Mouse (Mus musculus) kidney, embryonic 16.5 days (tissue): ENCODE measurements at regions not wholly inside any gene's neighbourhood (a gene's known extent, or its start where the extent isn't known, plus 50 kb on each side); places are given as distances from the start of the nearest gene placed in this dataset.

Source experiments
- ATAC-seq: fragments of 200-750 bp; cut with Nextera tagmentation; 2 replicates; pipeline ENCODE4 v1.8.0; 2017; ENCODE audit warnings: moderate TSS enrichment; ENCODE audit not compliant: low FRiP score, low TSS enrichment
- H3K27ac ChIP-seq: fragments of 300-500 bp; sonication (generic); 2 replicates; pipeline ENCODE4 v1.5.1; 2014; ENCODE audit warnings: low read length
- H3K27me3 ChIP-seq: fragments of 300-500 bp; sonication (generic); 2 replicates; pipeline ENCODE4 v1.6.1; 2014; ENCODE audit warnings: low read length, control low read depth, mixed read lengths; ENCODE audit not compliant: insufficient read depth
- H3K36me3 ChIP-seq: fragments of 300-500 bp; sonication (generic); 2 replicates; pipeline ENCODE4 v1.6.1; 2014; ENCODE audit warnings: low read length, control low read depth, mixed read lengths; ENCODE audit not compliant: insufficient read depth
- H3K4me1 ChIP-seq: fragments of 300-500 bp; sonication (generic); 2 replicates; pipeline ENCODE4 v1.6.1; 2014; ENCODE audit warnings: low read length, control low read depth, mixed read lengths; ENCODE audit not compliant: insufficient read depth
- H3K4me2 ChIP-seq: fragments of 300-500 bp; sonication (generic); replicated peaks from 2 replicates; pipeline ENCODE4 v1.6.1; 2014; ENCODE audit warnings: low read depth, low read length
- H3K4me3 ChIP-seq: fragments of 300-500 bp; sonication (generic); 2 replicates; pipeline ENCODE4 v1.5.1; 2014; ENCODE audit warnings: mild to moderate bottlenecking, low read length
- H3K9ac ChIP-seq: fragments of 300-500 bp; sonication (generic); replicated peaks from 2 replicates; pipeline ENCODE4 v1.6.1; 2014; ENCODE audit warnings: low read length
- H3K9me3 ChIP-seq: fragments of 300-500 bp; sonication (generic); 2 replicates; pipeline ENCODE4 v1.6.1; 2016; ENCODE audit warnings: low read length, control low read depth
- WGBS: fragments of 180-500 bp; shearing (Covaris S2); extraction: QIAGEN DNeasy Blood & Tissue Kit; methylation state at CpG from one replicate; pipeline ENCODE4 v1.1.7; 2014; 5-methylcytosine and 5-hydroxymethylcytosine counted together

GRCm38 (mm10) chr15:60762071-60762470, 91.5 kb downstream of the Fam84b start:
- 60% methylated on average over 2 of the region's 2 CpGs for WGBS

GRCm38 (mm10) chr15:60760015-60760437, 93.6 kb downstream of the Fam84b start:
- H3K4me3 ChIP-seq, result no peak overlapping the region
- ATAC-seq, result peak; percentile 85
- no peak overlapping the region for H3K27ac ChIP-seq
- H3K27me3 ChIP-seq, result no peaks in the 10 kb centered on the region
- no peak overlapping the region for H3K9ac ChIP-seq
- H3K9me3 ChIP-seq, result no peaks in the 10 kb centered on the region
- no peaks in the 10 kb centered on the region for H3K4me1 ChIP-seq
- no peaks in the 10 kb centered on the region for H3K36me3 ChIP-seq
- 31% methylated on average over 6 of the region's 6 CpGs for WGBS
- H3K4me2 ChIP-seq, result no peak overlapping the region

More at GRCm38 (mm10) chr15:60762071-60762470, 91.5 kb downstream of the Fam84b start:
- H3K4me2 ChIP-seq, result no peak overlapping the region
- no peak overlapping the region for H3K4me3 ChIP-seq
- no peaks in the 10 kb centered on the region for H3K9me3 ChIP-seq
- ATAC-seq, result no peak
- no peaks in the 10 kb centered on the region for H3K27me3 ChIP-seq
- H3K9ac ChIP-seq, result no peak overlapping the region
- no peaks in the 10 kb centered on the region for H3K4me1 ChIP-seq
- H3K27ac ChIP-seq, result no peak overlapping the region
- no peaks in the 10 kb centered on the region for H3K36me3 ChIP-seq

GRCm38 (mm10) chr15:60754246-60754645, 99.3 kb downstream of the Fam84b start:
- 94% methylated on average over 5 of the region's 5 CpGs for WGBS

GRCm38 (mm10) chr15:60739598-60739997, 114.0 kb downstream of the Fam84b start:
- Histone ChIP-seq H3K27ac (no peak overlapping the region), H3K4me3 (no peak overlapping the region), H3K4me2 (no peak overlapping the region), H3K4me1 (no peaks in the 10 kb centered on the region), H3K9ac (no peak overlapping the region), H3K36me3 (no peaks in the 10 kb centered on the region), H3K27me3 (no peaks in the 10 kb centered on the region), H3K9me3 (no peaks in the 10 kb centered on the region)
- ATAC-seq, result no peak
- WGBS, result 69% methylated on average over 2 of the region's 2 CpGs

More at GRCm38 (mm10) chr15:60754246-60754645, 99.3 kb downstream of the Fam84b start:
- Histone ChIP-seq H3K4me1 (peaks cover 4% of the 10 kb centered on the region; the same call in 1 of the 2 replicates), H3K4me2 (no peak overlapping the region), H3K27me3 (no peaks in the 10 kb centered on the region), H3K36me3 (no peaks in the 10 kb centered on the region), H3K9me3 (no peaks in the 10 kb centered on the region), H3K27ac (no peak overlapping the region), H3K9ac (no peak overlapping the region), H3K4me3 (no peak overlapping the region)
- ATAC-seq, result no peak

- ATAC-seq, result no peak
- Histone ChIP-seq H3K9me3 (no peaks in the 10 kb centered on the region), H3K4me1 (no peaks in the 10 kb centered on the region), H3K4me3 (no peak overlapping the region), H3K4me2 (no peak overlapping the region), H3K27me3 (no peaks in the 10 kb centered on the region), H3K36me3 (no peaks in the 10 kb centered on the region), H3K27ac (no peak overlapping the region), H3K9ac (no peak overlapping the region)
- 86% methylated on average over 3 of the region's 3 CpGs for WGBS
Observed at GRCm38 (mm10) chr15:60738258-60738657, 115.3 kb downstream of the Fam84b start.

- no peak overlapping the region for H3K4me2 ChIP-seq
- no peaks in the 10 kb centered on the region for H3K9me3 ChIP-seq
- H3K27me3 ChIP-seq, result no peaks in the 10 kb centered on the region
- no peaks in the 10 kb centered on the region for H3K36me3 ChIP-seq
- no peak overlapping the region for H3K27ac ChIP-seq
- ATAC-seq, result peak; percentile 24; the same call in 1 of the 2 replicates
- H3K9ac ChIP-seq, result no peak overlapping the region
- no peak overlapping the region for H3K4me3 ChIP-seq
- H3K4me1 ChIP-seq, result 0 out of 2 replicates have a peak, but pooled peaks cover 5% of the 10 kb centered on the region
Observed at GRCm38 (mm10) chr15:60732416-60732815, 121.2 kb downstream of the Fam84b start.

GRCm38 (mm10) chr15:60728754-60729153, 124.8 kb downstream of the Fam84b start:
- H3K4me1 ChIP-seq, result 0 out of 2 replicates have a peak, but pooled peaks cover 5% of the 10 kb centered on the region
- H3K36me3 ChIP-seq, result no peaks in the 10 kb centered on the region
- H3K4me2 ChIP-seq, result peak overlapping the region; percentile 34
- H3K9ac ChIP-seq, result no peak overlapping the region
- 0 out of 2 replicates have a peak overlapping the region, but pooled peaks have one; percentile 1 for H3K4me3 ChIP-seq
- no peaks in the 10 kb centered on the region for H3K27me3 ChIP-seq
- ATAC-seq, result peak; percentile 53; the same call in 1 of the 2 replicates
- 50% methylated on average over 9 of the region's 9 CpGs for WGBS
- H3K9me3 ChIP-seq, result no peaks in the 10 kb centered on the region
- peak overlapping the region; percentile 7; the same call in 1 of the 2 replicates for H3K27ac ChIP-seq

- 0 out of 2 replicates have a peak, but pooled peaks cover 5% of the 10 kb centered on the region for H3K4me1 ChIP-seq
- H3K9me3 ChIP-seq, result no peaks in the 10 kb centered on the region
- H3K36me3 ChIP-seq, result no peaks in the 10 kb centered on the region
- 0 out of 2 replicates have a peak overlapping the region, but pooled peaks have one; percentile 1 for H3K4me3 ChIP-seq
- 22% methylated on average over 4 of the region's 4 CpGs for WGBS
- peak overlapping the region; percentile 7; the same call in 1 of the 2 replicates for H3K27ac ChIP-seq
- no peak overlapping the region for H3K9ac ChIP-seq
- peak; percentile 96 for ATAC-seq
- H3K27me3 ChIP-seq, result no peaks in the 10 kb centered on the region
- peak overlapping the region; percentile 34; the same call in 1 of the 2 replicates for H3K4me2 ChIP-seq
Observed at GRCm38 (mm10) chr15:60728337-60728736, 125.2 kb downstream of the Fam84b start.

GRCm38 (mm10) chr15:60719332-60719731, 134.2 kb downstream of the Fam84b start:
- Histone ChIP-seq H3K4me3 (no peak overlapping the region), H3K9ac (no peak overlapping the region), H3K27me3 (no peaks in the 10 kb centered on the region), H3K4me2 (no peak overlapping the region), H3K4me1 (no peaks in the 10 kb centered on the region), H3K9me3 (no peaks in the 10 kb centered on the region), H3K27ac (no peak overlapping the region), H3K36me3 (no peaks in the 10 kb centered on the region)
- ATAC-seq, result no peak; the same call in 1 of the 2 replicates
- WGBS, result 80% methylated on average over 5 of the region's 5 CpGs

- H3K9ac ChIP-seq, result no peak overlapping the region
- no peaks in the 10 kb centered on the region for H3K4me1 ChIP-seq
- no peak overlapping the region for H3K4me2 ChIP-seq
- no peak overlapping the region for H3K27ac ChIP-seq
- no peak for ATAC-seq
- H3K9me3 ChIP-seq, result no peaks in the 10 kb centered on the region
- H3K36me3 ChIP-seq, result no peaks in the 10 kb centered on the region
- no peaks in the 10 kb centered on the region for H3K27me3 ChIP-seq
- no peak overlapping the region for H3K4me3 ChIP-seq
Observed at GRCm38 (mm10) chr15:60708678-60709077, 144.9 kb downstream of the Fam84b start.
